18 mouse cellular contexts compared by ENCODE assay signal in genomic region chr13:41962915-41963314, GRCm38 (mm10).
"Had no signal": no experiment of that assay in that cellular context is flagged by ENCODE, and none has a peak within 500 bp of the region (broad histone marks: within the 10 kb centered on the region; RNA-seq: fewer than 3 reads in every experiment).

No protein-coding gene starts in this region.

- H3K36me3 ChIP-seq: liver, embryonic 12.5 days; midbrain, embryonic 10.5 days; midbrain, embryonic 12.5 days; neural tube, embryonic 13.5 days; neural tube, embryonic 15.5 days had no signal

- H3K4me1 ChIP-seq: liver, embryonic 12.5 days; midbrain, embryonic 10.5 days; midbrain, embryonic 12.5 days; neural tube, embryonic 13.5 days; neural tube, embryonic 15.5 days had no signal

- H3K9ac ChIP-seq: liver, embryonic 12.5 days; liver, embryonic 14.5 days; midbrain, embryonic 12.5 days; neural tube, embryonic 13.5 days; neural tube, embryonic 15.5 days had no signal

- H3K9me3 ChIP-seq: liver, embryonic 12.5 days; midbrain, embryonic 10.5 days; midbrain, embryonic 12.5 days; neural tube, embryonic 13.5 days; neural tube, embryonic 15.5 days had no signal

- DNase-seq: lung, adult 2 months; midbrain, embryonic 14.5 days; retina, postnatal 1 day; right cerebral cortex, adult 18-20 months; right cerebral cortex, postnatal 25 days; right cerebral cortex, postnatal 4 days; spleen, adult 18-20 months; thymus, adult 18-20 months; thymus, postnatal 14 days; thymus, postnatal 36 days had no signal

- H3K4me3 ChIP-seq: liver, embryonic 12.5 days; midbrain, embryonic 10.5 days; midbrain, embryonic 12.5 days; myocyte; neural tube, embryonic 13.5 days; neural tube, embryonic 15.5 days had no signal

- H3K27ac ChIP-seq: liver, embryonic 12.5 days; liver, embryonic 14.5 days; midbrain, embryonic 10.5 days; midbrain, embryonic 12.5 days; neural tube, embryonic 13.5 days; neural tube, embryonic 15.5 days had no signal

- H3K4me2 ChIP-seq: liver, embryonic 12.5 days; midbrain, embryonic 12.5 days; neural tube, embryonic 13.5 days; neural tube, embryonic 15.5 days had no signal

- H3K27me3 ChIP-seq: liver, embryonic 12.5 days; midbrain, embryonic 12.5 days; neural tube, embryonic 13.5 days; neural tube, embryonic 15.5 days had no signal

- ATAC-seq: liver, embryonic 12.5 days; midbrain, embryonic 16.5 days had no signal
